Mouse (Mus musculus): Measurements from ENCODE around the gene Gas2. TPM values are rescaled to one million over a fixed set of nuclear protein-coding genes. Genes with fewer than 3 reads are reported as not detected.

Gas2 gene
- total RNA-seq (2023) = 1 to 10 TPM; 3.2 to 3.9 TPM

GRCm38 (mm10) chr7:51861250-51862096, at the start of gene Gas2:
Gene Gas2 (plus strand): TSS chr7:51862015.

GRCm38 (mm10) chr7:51862097-51862492, 280 bp downstream of the Gas2 start, which contains the start of gene Fancf:
Gene Fancf (minus strand): TSS chr7:51862267.

DNA sequence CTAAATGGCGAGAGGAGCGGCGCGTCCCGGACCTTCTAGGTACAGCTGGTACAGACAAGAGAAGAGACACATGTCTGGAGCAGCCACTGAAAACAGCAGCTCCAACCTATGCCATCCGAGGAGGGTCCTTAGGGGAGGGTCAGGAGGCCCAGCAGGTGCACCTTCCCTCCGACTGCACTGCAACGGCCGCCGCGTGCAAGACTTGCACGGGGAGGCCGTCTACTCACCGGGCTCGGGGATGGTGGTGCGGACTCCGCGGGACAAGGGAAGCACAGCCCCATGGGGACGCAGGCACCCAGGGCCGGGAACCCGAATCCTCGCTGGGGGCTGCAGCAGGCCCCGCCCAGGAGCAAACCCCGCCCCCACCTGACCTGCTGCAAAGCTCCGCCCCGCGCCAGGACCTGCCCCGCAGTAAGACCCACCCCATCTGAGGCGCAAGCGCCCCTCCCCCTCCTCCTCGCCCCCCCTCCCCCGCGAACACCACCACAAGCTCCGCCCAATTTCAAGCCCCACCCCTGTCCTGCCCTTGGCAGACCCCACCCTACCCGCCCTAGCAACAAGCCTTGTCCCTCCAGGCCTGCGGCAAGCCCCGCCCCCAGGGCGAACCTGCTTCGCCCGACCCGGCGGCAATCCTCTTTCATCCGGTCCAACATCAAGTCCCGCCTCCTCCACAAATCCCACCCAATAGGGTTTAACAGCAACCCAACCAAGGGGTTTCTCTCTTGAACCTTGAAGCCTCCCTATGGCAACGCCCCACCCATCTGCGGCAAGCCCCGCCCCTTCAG, 143.9 kb downstream of the Gas2 start, which contains the start of gene Svip:
Gene Svip, minus strand, starts transcription at position 508 of the 785 bp plus-strand sequence.

DNA sequence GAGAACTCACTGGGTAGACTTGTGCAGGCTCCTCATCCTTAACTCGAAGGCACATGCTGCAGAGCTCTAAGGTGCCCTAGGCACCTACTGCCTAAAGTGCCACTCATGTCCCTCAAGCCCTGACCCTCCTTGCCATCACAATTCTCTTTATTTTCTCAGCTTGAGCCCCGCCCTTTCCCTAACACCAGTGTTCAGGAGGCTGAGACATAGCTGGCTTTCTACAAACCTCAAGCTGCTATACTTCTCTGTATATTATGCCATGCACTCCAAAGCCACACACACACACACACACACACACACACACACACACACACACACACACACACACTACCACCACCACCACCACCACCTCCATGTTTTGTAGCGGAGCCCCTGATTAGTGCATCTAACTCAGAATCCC, 153.8 kb downstream of the Gas2 start, which contains the start of gene 1700015G11Rik:
Gene 1700015G11Rik, minus strand, starts transcription at position 101 of the 400 bp plus-strand sequence.

Other genes with a start within 250 kb of the Gas2 start
- not detected for gene Slc17a6, start 240.0 kb upstream of the Gas2 start, total RNA-seq (2023)
- 1 to 10 TPM; 3.2 to 4.3 TPM for gene Fancf, start 252 bp downstream of the Gas2 start, total RNA-seq (2023)
- 10 to 100 TPM; 19.6 to 24.5 TPM for gene Svip, start 144.0 kb downstream of the Gas2 start, total RNA-seq (2023)
- gene 1700015G11Rik, start 153.7 kb downstream of the Gas2 start, total RNA-seq (2023) = not detected